Mouse (Mus musculus) lung, adult 2 months (tissue): ENCODE measurements around the gene Ltbr. TPM values are rescaled to one million over a fixed set of nuclear protein-coding genes. Genes with fewer than 3 reads are reported as not detected.

Source experiments
- DNase-seq: peaks from one replicate; pipeline ENCODE4 v3.0.0; 2022
- H3K4me1 ChIP-seq: fragments of 200-500 bp; 2 replicates; pipeline ENCODE4 v1.6.1; 2011; ENCODE audit warnings: low read length; ENCODE audit not compliant: control insufficient read depth, insufficient read depth
- H3K4me3 ChIP-seq: fragments of 200-500 bp; replicated peaks from 2 replicates; pipeline ENCODE3; 2011; ENCODE audit warnings: low read depth, mild to moderate bottlenecking, control low read depth, low read length; ENCODE audit errors: extremely low read depth
- CTCF ChIP-seq: fragments of 200-500 bp; IDR thresholded peaks from 2 replicates; pipeline ENCODE4 v1.5.1; 2011; ENCODE audit warnings: mild to moderate bottlenecking, low read length, control low read depth; ENCODE audit not compliant: insufficient read depth
- POLR2A ChIP-seq: fragments of 200-500 bp; IDR thresholded peaks from 2 replicates; pipeline ENCODE4 v1.6.1; 2011; ENCODE audit warnings: low read depth, mild to moderate bottlenecking, control low read depth, low read length, borderline replicate concordance; ENCODE audit errors: extremely low read depth
- WGBS: fragments of 180-500 bp; shearing (Covaris S2); methylation state at CpG from one replicate; pipeline ENCODE4 v1.1.7; 2018; 5-methylcytosine and 5-hydroxymethylcytosine counted together
- polyA plus RNA-seq: library from polyadenylated mRNA; depleted of rRNA; stranded (reverse); fragments of >200 nt; gene quantifications from 2 replicates; pipeline ENCODE4 v1.2.3, GENCODE M21; 2012

The Ltbr gene
- polyA plus RNA-seq, 1 experiment, result 107 TPM

- TF ChIP-seq POLR2A, result no peak
- TF ChIP-seq CTCF, result no peak
- 24% methylated on average over 4 of the region's 4 CpGs for WGBS
- peaks cover 51% of the 10 kb centered on the region for H3K4me1 ChIP-seq
- DNase-seq, result no peak
- no peak overlapping the region for H3K4me3 ChIP-seq
These were observed 40.0 kb upstream of the Ltbr start for GRCm38 (mm10) chr6:125353655-125354054.

- no peak; the same call in 1 of the 2 replicates for TF ChIP-seq POLR2A
- TF ChIP-seq CTCF, result no peak
- Histone ChIP-seq H3K4me1 (peaks cover 55% of the 10 kb centered on the region), H3K4me3 (no peak overlapping the region)
- no peak for DNase-seq
- 60% methylated on average over 11 of the region's 11 CpGs for WGBS
These were observed 39.5 kb upstream of the Ltbr start for GRCm38 (mm10) chr6:125353221-125353620.

GRCm38 (mm10) chr6:125352811-125353210, 39.1 kb upstream of the Ltbr start:
- 30% methylated on average over 4 of the region's 4 CpGs for WGBS
- no peak for DNase-seq
- peaks cover 57% of the 10 kb centered on the region for H3K4me1 ChIP-seq
- H3K4me3 ChIP-seq, result no peak overlapping the region
- TF ChIP-seq POLR2A (0 out of 2 replicates have a peak, but pooled peaks have one; percentile 6), CTCF (no peak)

GRCm38 (mm10) chr6:125352046-125352384, 38.3 kb upstream of the Ltbr start:
- Histone ChIP-seq H3K4me1 (peaks cover 57% of the 10 kb centered on the region), H3K4me3 (no peak overlapping the region)
- TF ChIP-seq CTCF (no peak), POLR2A (no peak)
- 35% methylated on average over 5 of the region's 5 CpGs for WGBS
- no peak for DNase-seq

GRCm38 (mm10) chr6:125351368-125352045, 37.8 kb upstream of the Ltbr start:
- Histone ChIP-seq H3K4me3 (peak overlapping the region; percentile 42), H3K4me1 (peaks cover 57% of the 10 kb centered on the region)
- DNase-seq, result no peak
- 15% methylated on average over 8 of the region's 8 CpGs for WGBS
- TF ChIP-seq POLR2A (no peak), CTCF (no peak)

- 28% methylated on average over 2 of the region's 2 CpGs for WGBS
- TF ChIP-seq CTCF (no peak), POLR2A (no peak)
- Histone ChIP-seq H3K4me1 (peaks cover 54% of the 10 kb centered on the region), H3K4me3 (peak overlapping the region; percentile 86)
- no peak for DNase-seq
These were observed 37.3 kb upstream of the Ltbr start for GRCm38 (mm10) chr6:125350995-125351324.

- peaks cover 51% of the 10 kb centered on the region for H3K4me1 ChIP-seq
- TF ChIP-seq POLR2A, result peak; percentile 19; the same call in 1 of the 2 replicates
- no peak for TF ChIP-seq CTCF
- WGBS, result 1% methylated on average over 20 of the region's 20 CpGs
These were observed 36.7 kb upstream of the Ltbr start for GRCm38 (mm10) chr6:125350231-125350994.

GRCm38 (mm10) chr6:125349575-125350230, 36.0 kb upstream of the Ltbr start:
- TF ChIP-seq POLR2A (peak; percentile 65; the same call in 1 of the 2 replicates), CTCF (no peak)
- H3K4me3 ChIP-seq, result peak overlapping the region; percentile 86
- H3K4me1 ChIP-seq, result peaks cover 48% of the 10 kb centered on the region
- WGBS, result under 1% methylated on average over 27 of the region's 27 CpGs
- peak; percentile 73 for DNase-seq

More at GRCm38 (mm10) chr6:125350231-125350994, 36.7 kb upstream of the Ltbr start:
- peak; percentile 63 for DNase-seq
- peak overlapping the region; percentile 86 for H3K4me3 ChIP-seq

- 11% methylated on average over 22 of the region's 22 CpGs for WGBS
- no peak for TF ChIP-seq CTCF
- no peak for TF ChIP-seq POLR2A
- DNase-seq, result peak; percentile 45
- Histone ChIP-seq H3K4me3 (peak within 1 kb of the TSS; percentile 86), H3K4me1 (peaks cover 43% of the 10 kb centered on the region)
These were observed 35.3 kb upstream of the Ltbr start, which contains the start of gene Tnfrsf1a for GRCm38 (mm10) chr6:125348721-125349574. Gene Tnfrsf1a, plus strand, starts transcription at chr6:125349362.

- DNase-seq, result no peak
- peaks cover 29% of the 10 kb centered on the region for H3K4me1 ChIP-seq
- H3K4me3 ChIP-seq, result no peak overlapping the region
- WGBS, result 75% methylated on average over 2 of the region's 2 CpGs
- TF ChIP-seq POLR2A (no peak), CTCF (no peak)
These were observed 32.3 kb upstream of the Ltbr start for GRCm38 (mm10) chr6:125346029-125346428.
